Comparison of ENCODE assay signal across 21 mouse cellular contexts in the genomic region with DNA sequence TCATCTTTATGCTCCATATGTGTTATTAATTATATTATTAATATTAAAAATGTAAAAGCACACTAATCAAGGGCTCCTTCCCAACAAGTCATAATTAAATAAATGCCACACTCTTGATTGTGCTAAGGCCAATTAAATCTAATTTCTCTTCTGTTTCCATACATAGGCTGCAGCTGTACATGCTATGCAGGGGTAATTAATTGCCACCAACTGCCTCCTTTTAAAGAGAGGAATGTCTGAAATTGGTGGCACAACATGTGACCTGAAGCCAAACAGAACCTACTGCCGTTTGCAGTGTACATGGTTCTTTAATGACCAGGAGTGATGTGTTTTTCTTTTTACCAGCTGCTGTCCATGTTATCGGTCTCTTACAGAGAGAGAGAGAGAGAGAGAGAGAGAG.
"Had no signal": no experiment of that assay in that cellular context is flagged by ENCODE, and none has a peak within 500 bp of the region (broad histone marks: within the 10 kb centered on the region; RNA-seq: fewer than 3 reads in every experiment).

No protein-coding gene starts in this region.

- H3K27me3 ChIP-seq: kidney, embryonic 15.5 days; limb, embryonic 13.5 days; liver, embryonic 12.5 days; liver, embryonic 15.5 days; lung, embryonic 15.5 days; megakaryocyte, embryonic 14.5 days; midbrain, embryonic 13.5 days; neural tube, embryonic 13.5 days had no signal

- ATAC-seq: liver, embryonic 12.5 days; midbrain, embryonic 13.5 days; midbrain, embryonic 16.5 days had no signal

- H3K9ac ChIP-seq: kidney, embryonic 15.5 days; limb, embryonic 13.5 days; liver, embryonic 12.5 days; liver, embryonic 15.5 days; lung, embryonic 15.5 days; midbrain, embryonic 13.5 days; neural tube, embryonic 13.5 days had no signal

- H3K4me1 ChIP-seq: kidney, embryonic 15.5 days; limb, embryonic 13.5 days; liver, embryonic 12.5 days; liver, embryonic 15.5 days; lung, embryonic 15.5 days; megakaryocyte, embryonic 14.5 days; midbrain, embryonic 10.5 days; midbrain, embryonic 13.5 days had no signal

- H3K4me3 ChIP-seq: kidney, embryonic 15.5 days; left cerebral cortex, adult 2 months; limb, embryonic 13.5 days; liver, embryonic 12.5 days; liver, embryonic 15.5 days; lung, embryonic 15.5 days; megakaryocyte, embryonic 14.5 days; midbrain, embryonic 10.5 days; midbrain, embryonic 13.5 days; myocyte; neural tube, embryonic 13.5 days had no signal

- DNase-seq: kidney, adult 8-10 months; kidney, postnatal 10 days; kidney, postnatal 36 days; layer of hippocampus, postnatal 36 days; liver; lung, adult 18-20 months; lung, postnatal 10 days; lung, postnatal 36 days; thymus, adult 18-20 months had no signal

- H3K4me2 ChIP-seq: kidney, embryonic 15.5 days; limb, embryonic 13.5 days; liver, embryonic 12.5 days; liver, embryonic 15.5 days; lung, embryonic 15.5 days; midbrain, embryonic 13.5 days; neural tube, embryonic 13.5 days had no signal

- H3K36me3 ChIP-seq: kidney, embryonic 15.5 days; limb, embryonic 13.5 days; liver, embryonic 12.5 days; liver, embryonic 15.5 days; lung, embryonic 15.5 days; midbrain, embryonic 10.5 days; midbrain, embryonic 13.5 days; neural tube, embryonic 13.5 days had no signal

- H3K27ac ChIP-seq: kidney, embryonic 15.5 days; left cerebral cortex, adult 2 months; limb, embryonic 13.5 days; liver, embryonic 12.5 days; liver, embryonic 15.5 days; lung, embryonic 15.5 days; midbrain, embryonic 10.5 days; midbrain, embryonic 13.5 days; neural tube, embryonic 13.5 days had no signal

- H3K9me3 ChIP-seq: kidney, embryonic 15.5 days; limb, embryonic 13.5 days; liver, embryonic 12.5 days; liver, embryonic 15.5 days; lung, embryonic 15.5 days; midbrain, embryonic 10.5 days; midbrain, embryonic 13.5 days; neural tube, embryonic 13.5 days had no signal
